Mouse (Mus musculus) T-cell, adult 66 days (primary cell): ENCODE measurements around the gene Dkk3. TPM values are rescaled to one million over a fixed set of nuclear protein-coding genes. Genes with fewer than 3 reads are reported as not detected.

ENCODE experiments used
- total RNA-seq, 2 experiments: library from RNA; stranded (reverse); gene quantifications; 3 replicates in 1 of 2; 4 replicates in 1 of 2; pipeline ENCODE4 v1.2.4; 2023

Dkk3 gene
- total RNA-seq = not detected

DNA sequence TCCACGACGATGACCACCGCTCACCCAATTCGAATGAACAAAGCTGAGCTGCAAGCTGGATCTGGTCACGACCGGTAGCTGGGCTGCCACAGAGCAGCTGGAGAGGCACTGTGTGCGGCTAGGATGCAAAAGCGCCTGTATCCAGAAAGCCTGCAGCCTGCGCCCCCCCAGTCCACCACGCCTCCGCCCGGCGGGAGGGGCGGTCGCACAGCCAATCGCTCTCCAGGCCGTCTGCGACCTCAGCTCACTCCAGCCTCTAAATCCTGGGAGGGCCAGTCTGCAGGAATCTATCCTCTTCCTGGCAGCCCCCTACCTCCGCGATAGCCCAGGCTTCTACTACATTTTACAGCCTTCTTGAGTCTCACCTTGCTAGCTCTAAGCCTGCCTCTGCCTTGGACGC lies at the start of gene Dkk3:
Gene Dkk3 (minus strand): TSS at position 116 of the 400 bp plus-strand sequence.

Other genes with a start within 250 kb of the Dkk3 start
- 10 to 100 TPM; 69.3 to 69.4 TPM for gene Usp47, start 135.6 kb downstream of the Dkk3 start, total RNA-seq
- gene Mical2, start 66.8 kb upstream of the Dkk3 start, total RNA-seq = 1 to 10 TPM; 7.6 to 7.7 TPM